Mouse (Mus musculus): Measurements from ENCODE around the gene Edf1.

The Edf1 gene

GRCm38 (mm10) chr2:25557221-25557963 lies at the start of gene Edf1:
TSS of gene Edf1 (plus strand) at chr2:25557847.
- POLR2A ChIA-PET: interaction anchor here (0.6 to 3.9 kb wide), 48 partner anchors 9 to 951 kb away, joined by 3 to 65 read pairs (median 4); partner anchors contain the start of genes Mamdc4 (in 4 of the 4), Traf2 (in 4 of the 4), Phpt1 (in 3 of the 4) and Ajm1 (in 2 of the 4)
- CTCF ChIA-PET: interaction anchor here (0.5 to 2.3 kb wide), 20 partner anchors 8 to 1870 kb away, joined by 3 to 23 read pairs (median 4); partner anchors contain the start of genes Traf2 (in 3 of the 4), Ajm1 (in 2 of the 4), Tmem141 (in 2 of the 4) and Dpp7 (in 1 of the 4)

- POLR2A ChIA-PET: interaction anchor here in 1 of 4 experiments (0.8 kb wide), 1 partner anchor 97 kb away, joined by 3 read pairs; no protein-coding TSS in a partner anchor
- CTCF ChIA-PET: interaction anchor here in 2 of 4 experiments (1.0 to 1.1 kb wide), 2 partner anchors 10 to 72 kb away, joined by 3 to 4 read pairs; partner anchors contain the start of gene Ajm1 (in 1 of the 2)
Measured at GRCm38 (mm10) chr2:25509912-25510311, 47.7 kb upstream of the Edf1 start.

GRCm38 (mm10) chr2:25526510-25527302 lies 30.9 kb upstream of the Edf1 start:
- ChIA-PET CTCF (interaction anchor here in 1 of 4 experiments (0.5 kb wide), 1 partner anchor 60 kb away, joined by 6 read pairs; no protein-coding TSS in a partner anchor), POLR2A (interaction anchor here in 1 of 4 experiments (0.7 kb wide), 1 partner anchor 17 kb away, joined by 3 read pairs; no protein-coding TSS in a partner anchor)

- ChIA-PET POLR2A (interaction anchor here in 1 of 4 experiments (1.2 kb wide), 1 partner anchor 9 kb away, joined by 3 read pairs; no protein-coding TSS in a partner anchor), CTCF (no interaction called here)
Measured at GRCm38 (mm10) chr2:25533707-25534106, 23.9 kb upstream of the Edf1 start.

- CTCF ChIA-PET: no interaction called here
- POLR2A ChIA-PET: no interaction called here
Measured at GRCm38 (mm10) chr2:25534178-25534865, 23.3 kb upstream of the Edf1 start.

- CTCF ChIA-PET: no interaction called here
Measured at GRCm38 (mm10) chr2:25534866-25535182, 22.8 kb upstream of the Edf1 start.

GRCm38 (mm10) chr2:25536531-25536930 lies 21.1 kb upstream of the Edf1 start:
- CTCF ChIA-PET: interaction anchor here in 2 of 4 experiments (0.7 to 1.1 kb wide), 2 partner anchors 14 to 42 kb away, joined by 3 read pairs; no protein-coding TSS in a partner anchor
- POLR2A ChIA-PET: interaction anchor here in 2 of 4 experiments (1.3 to 2.8 kb wide), 5 partner anchors 10 to 45 kb away, joined by 3 to 10 read pairs (median 4); partner anchors contain the start of genes Traf2 (in 2 of the 2) and Ajm1 (in 1 of the 2)

More at GRCm38 (mm10) chr2:25534866-25535182, 22.8 kb upstream of the Edf1 start:
- POLR2A ChIA-PET: interaction anchor here in 3 of 4 experiments (0.5 to 2.8 kb wide), 3 partner anchors 12 to 1100 kb away, joined by 3 to 10 read pairs (median 4); partner anchors contain the start of gene Traf2 (in 1 of the 3)

- ChIA-PET POLR2A (interaction anchor here in 3 of 4 experiments (0.6 to 1.1 kb wide), 5 partner anchors 17 to 371 kb away, joined by 3 to 9 read pairs (median 4); partner anchors contain the start of gene Edf1 (in 1 of the 3)), CTCF (interaction anchor here in 1 of 4 experiments (0.6 kb wide), 1 partner anchor 361 kb away, joined by 5 read pairs; no protein-coding TSS in a partner anchor)
Measured at GRCm38 (mm10) chr2:25540541-25540948, 17.1 kb upstream of the Edf1 start.

GRCm38 (mm10) chr2:25541644-25542367 lies 15.8 kb upstream of the Edf1 start:
- POLR2A ChIA-PET: interaction anchor here in 3 of 4 experiments (0.7 to 1.2 kb wide), 3 partner anchors 13 to 318 kb away, joined by 3 read pairs; partner anchors contain the start of gene Tubb4b (in 1 of the 3)
- CTCF ChIA-PET: interaction anchor here in 1 of 4 experiments (1.3 kb wide), 1 partner anchor 31 kb away, joined by 3 read pairs; no protein-coding TSS in a partner anchor

- POLR2A ChIA-PET: interaction anchor here (0.6 to 3.4 kb wide), 52 partner anchors 9 to 958 kb away, joined by 3 to 65 read pairs (median 4); partner anchors contain the start of genes Edf1 (in 3 of the 4), Ajm1 (in 2 of the 4), Arrdc1 (in 1 of the 4) and C8g (in 1 of the 4)
- CTCF ChIA-PET: interaction anchor here (0.7 to 3.7 kb wide), 19 partner anchors 8 to 729 kb away, joined by 3 to 23 read pairs (median 3); partner anchors contain the start of genes Ajm1 (in 3 of the 4), Edf1 (in 2 of the 4), Abca2 (in 1 of the 4) and Anapc2 (in 1 of the 4)
Measured at GRCm38 (mm10) chr2:25545996-25546810, 11.4 kb upstream of the Edf1 start.

GRCm38 (mm10) chr2:25546811-25547491 lies 10.7 kb upstream of the Edf1 start, which contains the start of gene Traf2:
TSS of gene Traf2 (minus strand) at chr2:25546940.
- ChIA-PET CTCF (interaction anchor here (0.6 to 3.7 kb wide), 25 partner anchors 8 to 728 kb away, joined by 3 to 23 read pairs (median 3); partner anchors contain the start of genes Ajm1 (in 3 of the 4), Edf1 (in 3 of the 4), Abca2 (in 1 of the 4) and Anapc2 (in 1 of the 4)), POLR2A (interaction anchor here (0.6 to 3.4 kb wide), 64 partner anchors 8 to 957 kb away, joined by 3 to 65 read pairs (median 4); partner anchors contain the start of genes Edf1 (in 4 of the 4), Ajm1 (in 2 of the 4), Abca2 (in 1 of the 4) and Arrdc1 (in 1 of the 4))

GRCm38 (mm10) chr2:25549021-25549991 lies 8.3 kb upstream of the Edf1 start:
- ChIA-PET CTCF (interaction anchor here in 2 of 4 experiments (0.8 to 3.7 kb wide), 4 partner anchors 8 to 32 kb away, joined by 3 to 23 read pairs (median 4); partner anchors contain the start of genes Edf1 (in 2 of the 2) and Ajm1 (in 1 of the 2)), POLR2A (interaction anchor here in 3 of 4 experiments (0.9 to 3.4 kb wide), 8 partner anchors 8 to 123 kb away, joined by 3 to 65 read pairs (median 6); partner anchors contain the start of gene Edf1 (in 3 of the 3))

- ChIA-PET POLR2A (interaction anchor here in 2 of 4 experiments (0.6 kb wide), 2 partner anchors 83 to 185 kb away, joined by 4 to 5 read pairs; partner anchors contain the start of gene Uap1l1 (in 1 of the 2)), CTCF (interaction anchor here in 1 of 4 experiments (0.7 to 1.1 kb wide), 3 partner anchors 15 to 122 kb away, joined by 3 to 5 read pairs (median 3); partner anchors contain the start of gene Abca2)
Measured at GRCm38 (mm10) chr2:25551186-25551585, 6.5 kb upstream of the Edf1 start.
